Mouse (Mus musculus) brain, adult 2 months (tissue): ENCODE measurements around the gene Tbc1d7.

Experiments used
- DNase-seq: peaks from one replicate; pipeline ENCODE4 v3.0.0; 2011; ENCODE audit warnings: low read depth, low spot score

The Tbc1d7 gene

DNA sequence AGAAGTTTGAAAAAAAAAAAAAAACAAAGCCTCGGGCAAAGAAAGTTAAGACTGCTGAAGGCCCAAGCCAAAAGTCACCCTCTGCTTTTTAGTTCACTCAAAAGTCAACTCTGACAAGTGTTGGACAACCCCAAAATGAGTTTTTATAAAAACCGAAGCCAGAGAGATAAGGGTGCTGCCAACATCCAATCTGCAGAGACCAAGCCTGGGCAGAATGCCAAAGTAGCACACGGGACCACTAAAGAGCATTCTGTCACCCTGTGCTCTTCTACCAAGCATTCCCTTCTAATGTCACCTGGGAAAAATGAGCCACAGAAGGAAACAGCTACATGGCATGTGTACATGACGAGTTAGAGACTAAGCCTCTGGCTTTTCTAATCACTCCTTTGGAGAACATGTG lies 36.8 kb downstream of the Tbc1d7 start:
- DNase-seq: peak; percentile 44

DNA sequence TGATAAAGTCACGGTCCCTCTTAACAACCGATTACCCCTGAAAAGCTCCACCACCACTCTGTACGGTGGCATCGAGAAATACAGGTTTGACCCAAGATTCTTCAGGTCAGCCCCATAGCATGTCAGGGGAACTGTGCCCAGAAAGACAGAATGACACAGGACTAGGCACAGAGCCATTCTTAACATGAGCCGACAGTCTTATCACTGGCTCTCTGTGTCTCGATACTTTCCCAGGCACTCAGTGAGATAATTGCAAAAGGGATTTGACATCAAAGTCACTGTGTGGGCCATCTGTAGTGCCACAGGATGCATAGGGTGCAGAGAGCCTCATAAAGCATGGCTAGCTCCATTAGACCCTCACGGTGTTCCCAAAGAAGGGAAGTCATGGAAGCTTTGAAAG lies 37.9 kb downstream of the Tbc1d7 start:
- no peak for DNase-seq

DNA sequence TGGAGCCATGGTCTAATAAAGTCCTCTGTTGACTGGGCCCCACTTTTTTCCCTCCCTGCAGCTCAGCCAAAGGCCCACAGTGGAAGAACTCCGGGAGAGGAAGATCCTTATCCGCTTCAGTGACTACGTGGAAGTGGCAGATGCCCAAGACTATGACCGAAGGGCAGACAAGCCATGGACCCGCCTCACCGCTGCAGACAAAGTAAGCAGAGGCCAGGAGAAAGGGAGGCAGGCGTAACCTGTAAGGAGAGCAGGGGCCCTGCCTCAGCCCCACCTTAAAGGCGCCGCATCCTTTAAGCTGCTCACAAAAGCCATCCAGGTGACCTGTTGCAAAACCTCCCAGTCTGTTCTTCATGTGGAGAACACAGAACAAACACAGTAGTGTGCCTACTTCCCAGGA lies 38.4 kb downstream of the Tbc1d7 start:
- DNase-seq: no peak

DNA sequence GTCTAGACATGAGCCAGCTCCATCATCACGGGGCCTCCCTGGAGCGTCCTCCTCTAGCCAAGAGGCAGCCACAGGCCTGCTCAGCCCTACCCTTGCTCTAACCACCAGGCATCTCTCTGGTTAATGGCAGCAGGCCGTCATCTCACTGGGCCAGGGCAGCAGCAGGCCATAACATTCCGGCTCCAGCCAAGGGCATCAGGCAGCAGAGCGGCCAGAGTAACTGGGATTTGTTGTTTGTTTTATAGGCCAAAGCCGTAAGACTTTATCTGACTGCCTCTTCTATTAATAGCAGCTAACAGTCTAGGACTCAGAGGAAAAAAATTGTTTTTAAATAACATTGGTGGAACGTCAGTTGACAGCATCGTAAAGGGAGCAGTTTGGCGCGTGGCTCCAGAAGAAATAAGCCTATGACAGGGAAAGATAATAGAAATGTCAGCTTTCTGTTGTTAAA lies 39.5 kb downstream of the Tbc1d7 start:
- no peak for DNase-seq

DNA sequence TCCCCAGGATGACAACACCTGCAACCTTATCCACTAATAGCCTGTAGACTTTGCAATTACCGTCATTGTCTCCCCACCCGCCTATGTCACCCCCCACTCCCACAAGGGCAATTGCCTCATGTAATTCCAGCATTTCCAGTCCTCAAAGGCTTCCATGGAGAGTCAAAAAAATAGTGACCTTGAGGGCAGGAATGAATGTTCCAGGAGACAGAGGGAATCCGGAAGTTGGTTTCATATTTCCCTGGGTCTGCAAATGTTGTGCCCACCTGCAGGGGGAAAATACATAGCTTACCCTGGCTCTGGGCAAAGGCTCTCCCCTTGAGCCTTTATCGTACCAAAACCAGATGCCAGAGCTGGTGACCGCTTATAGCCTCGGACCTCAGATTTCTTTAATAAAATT lies 41.1 kb downstream of the Tbc1d7 start:
- DNase-seq: no peak

DNA sequence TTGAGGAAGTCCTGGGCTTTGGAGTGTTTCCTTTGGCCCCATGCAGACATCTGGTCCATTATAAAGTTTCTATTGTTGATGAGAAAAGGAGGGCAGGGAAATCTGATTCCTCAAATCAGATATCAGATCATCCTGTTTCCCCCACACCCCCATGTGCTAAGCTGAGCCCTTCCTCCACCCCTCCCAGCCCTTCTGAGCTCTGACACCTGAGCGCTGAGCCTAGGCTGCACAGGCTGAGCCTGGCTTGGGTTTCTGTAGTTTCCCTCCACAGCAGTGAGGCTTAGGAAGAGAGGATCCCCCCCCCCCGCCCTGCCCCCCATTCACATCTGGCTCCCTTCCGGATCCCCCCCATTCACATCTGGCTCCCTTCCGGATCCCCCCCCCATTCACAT lies 46.6 kb downstream of the Tbc1d7 start:
- DNase-seq: no peak

DNA sequence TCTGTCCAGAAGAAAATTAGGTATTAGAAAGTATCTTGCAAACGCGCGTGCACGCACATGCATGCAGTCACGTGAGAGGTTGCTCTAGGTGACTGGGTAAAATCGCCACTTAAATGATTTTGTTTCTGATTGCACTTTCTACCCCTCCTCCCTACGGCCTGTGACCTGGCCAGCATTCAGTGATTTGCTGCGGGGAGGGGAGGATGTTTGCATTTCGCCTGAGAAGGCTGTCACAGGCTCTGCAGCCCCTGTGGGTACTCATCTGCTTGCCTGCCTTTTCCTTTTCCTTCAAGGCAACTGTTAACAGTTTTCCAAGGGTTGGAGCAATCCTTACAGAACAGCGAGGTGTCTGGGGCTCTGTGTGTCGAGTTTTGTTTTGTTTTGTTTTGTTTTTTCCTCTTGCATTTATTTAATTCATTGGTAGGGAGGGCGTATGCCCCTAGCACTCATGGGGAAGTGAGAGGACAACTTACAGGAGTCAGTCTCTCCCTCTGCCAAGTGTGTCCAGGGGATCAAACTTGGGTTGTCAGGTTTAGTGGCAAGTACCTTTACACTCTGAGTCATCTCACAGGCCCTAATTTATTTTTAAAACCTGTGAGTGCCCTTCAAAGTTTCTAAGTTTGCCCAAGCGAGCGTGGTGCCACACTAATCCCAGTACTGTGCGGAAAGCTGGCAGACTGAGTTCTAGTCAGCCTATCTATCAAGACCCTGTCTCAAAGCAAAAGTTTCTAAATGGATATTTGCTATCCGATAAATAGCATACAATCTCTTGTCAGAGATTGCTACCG lies 47.2 kb downstream of the Tbc1d7 start:
- no peak for DNase-seq

DNA sequence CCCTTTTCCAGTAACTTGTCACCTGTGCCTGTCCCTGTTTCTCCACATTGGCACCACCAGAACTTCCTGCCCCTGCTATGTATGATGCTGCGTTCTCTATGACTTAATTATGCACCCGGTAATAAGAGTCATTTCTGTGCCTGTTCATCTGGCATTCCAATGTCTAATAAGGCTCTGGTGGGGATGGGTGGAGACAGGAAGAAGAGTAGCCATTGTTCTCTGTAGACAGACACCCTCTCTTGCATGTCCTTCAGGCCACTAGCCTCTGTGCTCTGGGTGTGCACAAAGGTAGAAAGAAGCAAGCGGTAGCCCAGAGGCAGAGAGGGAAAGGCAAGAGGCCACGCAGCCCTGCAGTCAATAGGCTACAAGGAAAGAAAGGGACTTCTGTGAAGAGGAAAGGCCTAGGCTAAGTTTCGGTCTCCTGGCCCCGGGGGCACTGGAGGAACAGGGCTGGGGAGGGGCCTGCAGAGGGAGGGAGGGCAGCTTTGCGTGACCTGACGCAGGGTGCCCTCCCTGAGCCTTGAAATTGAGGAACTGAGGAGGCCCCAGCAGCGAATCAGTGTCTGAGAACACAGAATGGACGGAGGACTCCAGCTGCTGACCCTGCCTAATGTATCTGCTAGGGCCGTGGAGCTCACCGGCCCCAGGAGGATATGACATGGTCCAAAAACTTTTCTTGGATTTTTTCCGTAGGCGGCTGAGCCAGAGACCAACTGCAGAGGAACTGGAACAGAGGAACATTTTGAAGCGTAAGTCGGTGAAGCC lies 48.8 kb downstream of the Tbc1d7 start:
- DNase-seq: no peak

DNA sequence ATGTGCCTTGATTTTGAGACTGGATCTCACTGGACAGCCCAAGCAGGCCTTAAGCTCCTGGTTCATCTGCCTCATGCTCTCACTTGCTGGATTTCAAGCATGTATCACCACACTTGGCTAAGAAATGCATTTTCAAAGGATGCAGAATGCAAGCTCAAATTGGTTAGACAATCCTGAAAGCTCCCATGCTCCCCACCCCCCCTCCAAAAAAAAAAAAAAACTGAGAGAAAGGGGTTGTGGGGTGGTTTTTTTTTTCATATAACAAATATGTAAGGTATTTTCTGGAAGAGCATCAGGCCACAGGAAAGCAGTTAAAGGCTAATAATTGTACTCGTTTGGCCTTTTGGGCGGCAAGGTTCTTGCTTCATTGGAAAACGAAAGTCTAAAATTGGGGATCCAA lies 58.2 kb downstream of the Tbc1d7 start:
- no peak for DNase-seq

DNA sequence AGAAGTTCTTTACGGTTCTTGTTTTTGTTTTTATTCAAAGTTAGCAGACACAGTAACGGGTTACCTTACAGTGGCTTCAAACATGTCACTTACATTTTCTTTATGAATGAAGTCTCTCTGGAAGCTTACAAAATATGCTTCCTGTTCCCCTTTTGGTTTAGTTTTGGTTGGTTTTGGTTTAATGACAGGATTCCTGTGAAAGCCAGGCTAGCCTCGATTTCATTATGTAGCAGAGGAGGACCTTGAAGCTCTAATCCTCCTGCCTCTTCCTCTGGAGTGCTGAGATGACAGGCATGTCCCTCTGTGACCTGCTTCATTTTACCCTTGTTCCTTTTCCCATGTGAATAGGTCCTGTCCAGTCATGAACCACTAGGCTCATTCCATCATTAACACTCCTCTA lies 58.6 kb downstream of the Tbc1d7 start:
- DNase-seq: no peak

DNA sequence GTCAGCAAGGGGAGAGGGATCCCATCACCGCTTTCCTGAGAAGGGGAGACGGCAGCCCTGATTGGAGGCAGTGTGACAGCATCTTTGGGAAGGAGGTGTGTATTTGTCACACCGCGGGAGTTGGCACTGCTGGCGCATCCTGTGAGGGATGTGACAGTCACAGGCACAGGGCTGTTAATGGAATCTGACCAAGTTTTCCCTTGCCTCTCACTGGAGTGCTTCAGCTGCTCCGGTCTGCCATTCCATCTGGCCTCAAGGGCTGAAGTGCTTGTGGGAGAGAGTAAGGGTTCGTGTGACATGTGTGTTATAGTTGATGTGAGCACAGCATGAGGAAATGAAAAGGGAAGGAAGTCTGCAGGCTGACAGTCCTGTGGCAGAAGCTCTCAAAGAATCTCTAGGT lies 59.0 kb downstream of the Tbc1d7 start:
- peak; percentile 99 for DNase-seq

DNA sequence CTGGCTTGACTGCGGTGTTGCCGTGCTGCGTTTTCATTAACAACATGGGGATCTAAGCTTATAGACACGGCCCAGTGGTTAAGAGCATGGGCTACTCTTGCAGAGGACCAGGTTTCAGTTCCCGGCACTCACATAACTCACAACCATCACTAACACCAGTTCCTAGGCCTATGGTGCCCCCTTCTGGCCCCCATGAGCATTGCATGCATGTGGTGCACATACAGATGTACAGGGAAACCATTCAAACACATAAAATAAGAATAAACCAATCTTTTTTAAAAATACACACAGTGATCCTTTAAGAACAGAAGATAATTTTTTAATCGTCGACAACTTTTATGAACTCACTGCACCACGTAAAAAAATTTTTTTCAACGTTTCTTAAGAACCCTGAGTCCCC lies 66.8 kb downstream of the Tbc1d7 start:
- no peak for DNase-seq

DNA sequence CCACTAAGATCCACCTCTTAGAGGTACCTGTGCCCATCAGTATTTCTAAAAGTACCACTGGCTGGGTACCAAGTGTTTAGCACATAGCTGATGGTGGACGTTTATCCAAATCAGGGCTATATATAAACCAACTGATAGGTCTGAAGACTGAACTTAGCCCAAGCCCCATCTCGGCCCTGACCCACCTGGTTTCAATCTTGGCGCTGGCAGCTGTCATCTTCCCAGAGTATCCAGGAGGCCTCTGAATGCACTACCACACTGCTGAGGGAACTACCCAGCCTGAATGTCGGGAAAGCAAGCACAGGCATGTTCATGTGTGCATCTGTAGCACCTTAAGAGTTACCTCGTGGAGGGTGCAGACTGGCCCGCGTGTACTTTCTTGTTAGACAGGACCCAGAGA lies 68.4 kb downstream of the Tbc1d7 start:
- DNase-seq: no peak
